Mouse (Mus musculus): ENCODE data around the gene Armc5.

The Armc5 gene

DNA sequence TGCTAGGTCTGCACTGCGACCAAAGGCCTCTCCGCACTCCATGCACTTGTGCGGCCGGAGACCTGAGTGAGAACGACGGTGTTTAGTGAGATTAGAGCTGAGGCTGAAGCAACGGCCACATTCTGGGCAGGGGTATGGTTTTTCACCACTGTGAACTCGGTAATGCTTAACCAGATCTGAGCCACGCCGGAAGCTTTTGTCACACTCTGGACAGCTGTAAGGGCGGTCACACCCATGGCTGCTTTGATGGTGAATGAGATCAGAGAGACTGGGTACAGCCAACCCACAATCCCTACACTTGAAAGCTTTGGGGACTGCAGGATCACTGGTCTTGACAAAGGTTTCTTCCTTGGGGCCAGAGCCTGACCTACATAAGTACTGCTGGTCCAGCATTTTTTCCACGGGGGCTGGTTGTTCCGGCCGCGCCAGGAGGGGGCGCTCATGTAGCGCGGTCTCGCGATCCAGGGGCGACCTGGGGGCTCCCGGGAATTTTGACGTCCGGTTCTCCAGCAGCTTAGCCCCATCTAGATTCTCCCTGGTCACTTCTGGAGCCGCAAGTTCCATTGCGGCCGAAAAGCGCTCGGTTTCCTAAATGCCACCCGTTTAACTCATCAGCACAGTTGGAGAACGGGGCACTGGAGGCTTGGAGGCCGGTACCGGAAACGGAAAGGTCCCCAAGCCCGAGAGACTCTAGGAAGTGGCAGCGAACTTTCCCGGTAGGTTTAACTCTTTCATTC, at the start of gene Armc5:
TSS of gene Armc5 (plus strand) at position 487 of the 737 bp plus-strand sequence.
- peak; percentile 69 for DNase-seq (ENCODE audit: low read depth)

DNA sequence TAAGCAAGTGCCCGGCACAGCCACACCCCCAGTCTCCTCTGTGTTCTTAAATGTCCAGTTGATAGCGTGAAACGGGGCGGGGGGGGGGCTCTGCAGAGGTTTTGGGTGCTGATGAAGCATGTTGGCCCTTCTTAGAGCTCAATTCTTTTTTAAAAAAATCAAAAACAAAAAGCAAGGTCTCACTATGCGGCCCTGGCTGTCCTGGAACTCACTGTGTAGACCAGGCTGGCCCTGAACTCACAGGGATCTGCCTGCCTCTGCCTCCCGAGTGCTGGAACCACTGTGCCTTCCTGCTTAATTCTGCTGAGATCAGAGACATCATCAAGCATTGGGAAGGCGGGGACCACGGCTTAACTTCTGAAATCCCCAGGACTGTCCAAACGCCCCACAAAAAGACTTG, 35.5 kb upstream of the Armc5 start:
- DNase-seq (ENCODE audit: low read depth): no peak

DNA sequence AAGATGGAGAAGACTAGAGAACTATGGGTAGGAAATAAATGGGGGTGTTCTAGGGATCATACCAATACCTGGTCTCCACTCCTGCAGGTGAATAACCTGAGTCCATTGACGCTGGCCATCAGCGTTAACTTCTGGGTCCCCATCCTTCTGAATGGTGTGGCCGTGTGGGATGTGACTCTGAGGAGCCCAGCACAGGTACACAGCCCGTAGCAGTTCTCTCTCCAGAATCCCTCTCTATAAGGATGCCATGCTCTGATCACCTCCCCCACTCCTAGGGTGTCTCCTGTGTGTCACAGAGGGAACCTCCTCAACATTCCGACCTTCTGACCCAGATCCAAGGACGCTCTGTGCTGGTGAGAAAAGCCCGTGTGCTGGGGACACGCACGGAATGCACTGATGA, 34.1 kb upstream of the Armc5 start:
- DNase-seq (ENCODE audit: low read depth): no peak

DNA sequence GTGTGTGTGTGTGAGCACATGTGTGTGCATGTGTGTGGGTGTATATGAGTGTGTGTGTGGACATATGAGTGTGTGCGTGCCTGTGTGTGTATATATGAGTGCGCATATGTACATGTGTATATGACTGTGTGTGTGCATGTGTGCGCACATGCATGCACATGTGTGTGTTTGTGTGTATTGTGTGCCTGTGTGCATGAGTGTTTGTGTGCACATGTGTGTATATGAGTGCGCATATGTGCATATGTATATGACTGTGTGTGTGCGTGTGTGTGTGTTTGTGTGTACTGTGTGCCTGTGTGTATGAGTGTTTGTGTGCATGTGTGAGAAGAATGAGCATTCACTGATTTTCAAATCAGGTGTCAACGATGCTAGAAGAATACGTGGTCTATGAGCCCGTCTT, 33.0 kb upstream of the Armc5 start:
- DNase-seq (ENCODE audit: low read depth): no peak

DNA sequence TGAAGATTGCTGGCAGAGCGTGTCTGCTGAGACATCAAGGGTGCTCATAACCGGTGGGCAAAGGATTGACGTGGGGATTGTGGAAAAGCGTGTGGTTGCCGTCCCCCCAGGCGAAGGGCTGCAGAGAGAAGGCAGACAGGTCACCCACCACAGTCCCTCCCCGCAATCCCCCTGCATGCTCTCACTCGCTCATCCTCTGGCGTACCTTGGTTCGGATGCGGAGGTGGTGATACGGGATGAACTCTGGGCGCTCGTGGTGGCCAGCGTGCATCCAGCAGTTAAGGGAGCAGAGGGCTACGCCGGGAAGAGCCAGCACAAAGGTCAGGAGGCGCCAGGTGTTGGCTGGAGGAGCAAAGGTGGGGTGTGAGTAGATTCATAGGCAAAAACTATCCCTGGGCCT, 31.4 kb upstream of the Armc5 start:
- DNase-seq (ENCODE audit: low read depth): no peak

DNA sequence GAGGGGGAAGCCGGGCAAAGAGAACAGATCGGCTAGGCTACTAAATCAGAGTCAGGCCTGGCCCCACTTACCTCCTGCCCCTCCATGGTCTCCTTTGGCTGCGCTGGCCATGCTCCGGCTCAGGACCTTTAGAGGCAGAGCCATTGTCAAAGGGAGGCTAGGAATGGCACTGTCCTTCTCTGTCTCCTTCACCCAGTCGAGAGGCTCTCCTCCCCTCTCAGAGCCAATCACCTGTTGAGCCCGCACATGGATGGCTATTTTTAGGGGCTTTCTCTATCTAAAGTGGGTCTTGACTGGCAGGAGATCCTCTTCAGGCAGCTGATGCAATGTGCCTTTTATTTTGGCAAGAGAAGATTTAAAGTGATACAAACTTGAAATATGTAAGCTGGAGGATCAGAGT, 31.0 kb upstream of the Armc5 start, which contains the start of gene Cox6a2:
TSS of gene Cox6a2 (minus strand) at position 236 of the 400 bp plus-strand sequence.
- DNase-seq (ENCODE audit: low read depth): no peak

DNA sequence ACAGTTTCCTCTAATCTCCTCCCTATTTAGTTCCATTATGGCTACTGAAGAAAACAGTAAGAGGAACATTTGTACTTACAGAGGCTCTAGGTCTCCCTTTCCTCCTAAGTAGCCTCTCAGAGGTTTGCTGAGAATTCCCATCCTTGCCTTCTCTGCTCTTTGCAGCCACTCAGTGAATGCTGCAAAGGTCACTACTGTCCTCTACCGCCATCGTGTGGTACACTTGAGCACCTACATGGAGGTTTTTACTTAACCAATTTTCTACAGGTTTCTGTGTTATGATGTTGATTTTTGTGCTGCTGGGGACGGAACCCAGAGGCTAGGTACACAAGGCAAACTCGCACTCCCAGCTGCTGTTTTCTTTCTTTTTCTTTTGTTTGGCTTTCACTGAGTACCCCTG, 29.0 kb upstream of the Armc5 start:
- peak; percentile 58 for DNase-seq (ENCODE audit: low read depth)

DNA sequence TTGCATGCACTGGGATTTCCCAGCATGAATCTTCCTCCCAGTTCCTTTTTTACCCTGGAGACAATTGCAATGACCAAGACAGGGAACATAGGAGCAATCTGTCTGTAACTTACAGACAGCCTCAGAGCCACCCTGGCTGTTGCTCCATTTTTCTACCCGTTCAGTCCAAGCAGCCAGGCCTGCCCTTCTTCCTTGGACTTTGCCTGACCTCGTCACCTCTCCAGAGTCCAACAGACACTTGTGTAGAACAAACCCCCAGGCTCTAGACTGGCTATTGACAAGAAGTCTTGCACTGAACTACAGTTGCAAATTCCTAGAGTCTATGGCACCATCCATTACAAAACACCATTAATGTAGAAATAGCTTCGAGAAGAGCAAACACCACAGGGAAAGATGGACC, 27.3 kb upstream of the Armc5 start:
- no peak for DNase-seq (ENCODE audit: low read depth)

DNA sequence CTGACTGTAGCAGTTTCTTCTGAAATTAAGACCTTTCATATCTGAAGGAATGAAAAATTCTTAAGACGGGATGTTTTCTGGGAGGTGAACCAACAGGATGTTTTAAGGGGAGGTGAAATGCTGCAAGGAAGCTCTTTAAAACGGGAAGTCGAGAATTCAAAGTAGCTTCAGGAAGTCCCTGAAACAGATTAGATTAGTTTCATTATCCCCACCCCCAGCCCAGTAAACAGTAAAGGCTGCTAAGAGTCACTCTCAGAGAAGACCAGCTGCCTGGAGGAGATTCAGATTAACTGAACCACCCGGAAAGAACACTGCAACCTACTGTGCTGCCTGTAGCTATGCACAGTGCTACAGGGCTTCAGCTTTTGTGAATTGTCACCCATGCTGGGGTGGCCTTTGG, 17.2 kb upstream of the Armc5 start:
- DNase-seq (ENCODE audit: low read depth): no peak

DNA sequence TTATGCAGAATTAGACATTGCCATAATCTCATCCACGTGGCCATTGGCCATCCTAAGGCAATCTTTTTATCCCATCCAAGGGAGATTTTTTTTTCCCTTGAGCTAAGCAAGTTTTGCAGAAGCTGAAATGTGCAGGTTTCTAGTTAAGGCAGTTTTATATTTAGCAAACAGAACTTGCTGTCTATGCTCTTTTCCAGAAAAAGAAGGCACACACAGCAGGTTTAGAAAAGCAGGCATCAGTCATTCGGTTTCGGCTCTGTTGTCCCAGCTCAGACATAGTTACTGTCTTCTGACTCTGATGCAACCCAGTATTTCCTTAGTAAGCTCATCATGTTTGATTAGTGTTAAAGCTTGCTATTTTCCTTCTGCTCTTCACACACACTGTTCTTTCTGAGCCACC, 16.2 kb upstream of the Armc5 start:
- no peak for DNase-seq (ENCODE audit: low read depth)

DNA sequence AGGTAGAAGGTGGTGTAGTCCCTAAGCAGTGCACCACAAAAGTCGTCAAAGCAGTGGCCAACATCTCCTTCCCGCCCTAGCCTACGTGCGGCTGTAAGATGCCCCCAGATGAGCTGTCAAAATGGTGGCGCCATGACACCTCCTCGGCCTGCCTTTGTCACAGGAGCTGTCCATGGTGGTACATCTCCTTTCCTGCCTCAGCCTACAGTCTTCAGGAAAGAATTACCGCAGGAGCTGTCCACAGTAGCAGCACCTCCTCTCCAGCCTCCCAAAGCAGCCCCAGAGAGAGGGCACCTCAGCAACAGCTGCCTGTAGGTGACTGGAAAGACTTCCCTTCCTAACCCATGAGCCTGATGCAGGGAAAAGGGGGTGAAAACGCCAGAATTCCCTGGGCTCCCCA, 5.4 kb upstream of the Armc5 start:
- DNase-seq (ENCODE audit: low read depth): peak; percentile 55

DNA sequence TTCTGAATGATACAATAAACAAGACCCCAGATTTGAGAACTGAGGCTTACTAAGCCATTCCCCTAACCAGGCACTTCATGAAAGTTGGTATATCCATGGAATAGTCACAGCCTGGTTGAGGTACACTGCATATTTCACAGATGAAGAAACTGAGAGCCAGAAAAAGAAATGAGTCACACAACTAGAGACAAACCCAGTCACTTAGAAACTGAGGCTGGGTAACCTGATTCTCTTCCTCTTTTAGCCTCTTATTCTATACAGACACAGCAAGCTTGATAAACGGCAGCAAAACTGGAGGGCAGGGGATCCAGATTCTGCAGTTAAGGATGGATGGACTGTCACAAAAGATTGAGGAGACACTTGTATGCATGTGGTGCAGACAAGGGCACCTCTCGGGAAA, 2.3 kb upstream of the Armc5 start:
- DNase-seq (ENCODE audit: low read depth): no peak

DNA sequence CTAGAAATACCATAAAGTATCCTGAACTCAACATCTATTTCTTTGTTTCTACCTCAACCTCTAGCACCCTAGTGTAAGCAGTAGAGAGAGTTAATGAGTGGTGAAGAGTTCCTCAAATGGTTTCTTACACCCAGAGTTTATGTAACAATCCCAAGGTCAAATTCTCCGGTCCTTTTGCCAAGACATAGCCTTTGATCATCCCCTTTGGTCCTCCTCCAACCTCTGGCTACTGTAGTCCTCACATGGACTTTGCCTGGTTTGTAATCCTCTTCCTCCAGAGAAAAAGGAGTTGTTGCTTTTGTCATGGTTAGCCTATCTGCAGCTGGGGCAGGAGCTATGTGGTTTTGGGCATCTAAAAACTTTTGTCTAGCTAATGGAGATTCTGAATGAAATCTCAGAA, 1.7 kb upstream of the Armc5 start:
- DNase-seq (ENCODE audit: low read depth): no peak

DNA sequence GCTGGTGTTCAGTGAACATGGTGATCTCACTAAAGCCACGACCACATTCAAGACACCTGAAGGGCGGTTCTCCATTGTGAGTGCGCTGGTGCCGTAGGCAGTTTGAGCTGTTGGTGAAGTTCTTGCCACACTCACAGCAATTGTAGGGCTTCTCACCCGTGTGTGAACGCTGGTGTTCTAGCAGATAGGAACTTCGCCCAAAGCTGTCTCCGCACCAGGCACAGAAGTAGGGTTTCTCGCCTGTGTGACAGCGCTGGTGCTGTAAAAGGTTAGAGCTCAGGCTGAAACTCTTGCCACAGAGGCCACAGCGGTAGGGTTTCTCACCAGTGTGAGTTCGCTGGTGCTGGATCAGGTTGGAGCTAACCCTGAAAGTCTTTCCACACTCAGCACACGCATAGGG, 716 bp upstream of the Armc5 start:
- DNase-seq (ENCODE audit: low read depth): no peak

DNA sequence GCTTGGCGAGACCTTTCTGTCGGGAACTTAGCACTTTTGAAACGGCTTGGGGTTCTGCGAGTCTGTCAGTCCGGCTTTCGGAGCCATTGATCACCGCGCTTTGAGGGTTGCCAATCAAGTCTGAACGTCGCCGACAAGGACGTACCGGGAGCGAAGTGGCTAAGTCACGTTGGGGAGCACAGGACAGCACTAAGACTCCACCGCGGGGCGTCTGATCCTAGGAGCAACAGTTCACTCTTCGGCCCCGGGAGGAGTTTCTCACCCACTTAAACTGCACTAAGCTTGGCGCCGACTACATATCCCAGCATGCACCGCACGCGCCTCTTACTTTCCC, 418 bp downstream of the Armc5 start:
- DNase-seq (ENCODE audit: low read depth): no peak

DNA sequence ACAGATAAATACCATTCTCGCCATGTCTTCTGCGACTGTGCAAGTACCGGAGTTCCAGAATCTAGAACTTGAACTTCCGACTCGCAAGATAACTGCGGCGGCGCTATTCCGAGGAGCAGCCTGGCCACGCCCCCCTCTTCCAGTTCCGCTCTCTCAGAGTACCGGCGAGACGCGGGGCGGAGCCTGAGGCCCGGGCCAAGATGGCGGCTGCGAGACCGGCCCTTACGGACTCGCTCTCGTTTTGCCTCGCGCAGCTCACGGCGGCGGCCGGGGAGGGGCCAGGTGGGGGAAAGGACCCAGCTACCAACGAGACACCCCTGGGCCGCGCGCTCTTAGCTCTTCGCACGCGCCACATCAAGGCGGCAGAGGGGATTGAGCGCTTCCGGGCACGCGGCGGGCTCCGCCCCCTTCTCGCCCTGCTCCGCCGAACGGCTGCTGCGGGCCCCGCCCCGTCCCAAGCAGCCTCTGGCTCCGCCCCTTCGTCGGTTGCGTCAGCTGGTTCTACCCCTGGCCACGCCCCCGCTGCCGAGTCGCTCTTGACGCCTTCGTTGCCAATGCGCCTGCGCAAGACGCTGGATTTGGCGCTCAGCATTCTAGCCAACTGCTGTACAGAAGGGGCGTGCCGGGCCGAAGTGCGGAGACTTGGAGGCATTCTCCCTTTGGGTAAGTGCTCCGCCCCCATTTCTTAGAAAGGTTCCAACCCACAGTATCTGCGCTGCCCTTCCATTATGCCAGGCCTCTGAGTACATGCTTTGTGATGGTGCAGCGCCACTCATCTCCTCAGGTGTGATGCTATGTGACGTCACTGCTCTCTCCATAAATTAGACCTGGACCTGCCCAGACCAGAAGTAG, 1.0 kb downstream of the Armc5 start, which contains the start of gene 9130023H24Rik:
TSS of gene 9130023H24Rik (minus strand) at position 105 of the 852 bp plus-strand sequence.
- peak; percentile 100 for DNase-seq (ENCODE audit: low read depth)

DNA sequence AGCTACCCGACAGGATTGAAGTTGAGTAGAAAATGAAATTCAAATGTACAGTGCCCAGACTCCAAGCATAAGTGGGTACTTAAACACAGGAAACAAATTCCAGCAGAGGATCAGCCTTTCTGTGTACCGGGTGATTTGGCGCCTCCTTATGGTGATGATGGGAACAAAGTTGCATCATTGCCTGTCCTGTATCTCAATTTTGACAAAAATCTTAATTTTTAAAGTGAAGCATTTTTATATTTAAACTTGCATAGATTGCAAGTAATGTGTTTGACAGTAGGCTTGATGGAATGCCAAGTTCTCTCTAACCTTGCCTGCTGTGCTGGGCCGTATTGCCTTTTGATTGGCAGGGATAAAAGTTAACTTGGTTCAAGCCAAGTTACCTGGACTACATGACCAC, 1.8 kb downstream of the Armc5 start:
- peak; percentile 46 for DNase-seq (ENCODE audit: low read depth)

DNA sequence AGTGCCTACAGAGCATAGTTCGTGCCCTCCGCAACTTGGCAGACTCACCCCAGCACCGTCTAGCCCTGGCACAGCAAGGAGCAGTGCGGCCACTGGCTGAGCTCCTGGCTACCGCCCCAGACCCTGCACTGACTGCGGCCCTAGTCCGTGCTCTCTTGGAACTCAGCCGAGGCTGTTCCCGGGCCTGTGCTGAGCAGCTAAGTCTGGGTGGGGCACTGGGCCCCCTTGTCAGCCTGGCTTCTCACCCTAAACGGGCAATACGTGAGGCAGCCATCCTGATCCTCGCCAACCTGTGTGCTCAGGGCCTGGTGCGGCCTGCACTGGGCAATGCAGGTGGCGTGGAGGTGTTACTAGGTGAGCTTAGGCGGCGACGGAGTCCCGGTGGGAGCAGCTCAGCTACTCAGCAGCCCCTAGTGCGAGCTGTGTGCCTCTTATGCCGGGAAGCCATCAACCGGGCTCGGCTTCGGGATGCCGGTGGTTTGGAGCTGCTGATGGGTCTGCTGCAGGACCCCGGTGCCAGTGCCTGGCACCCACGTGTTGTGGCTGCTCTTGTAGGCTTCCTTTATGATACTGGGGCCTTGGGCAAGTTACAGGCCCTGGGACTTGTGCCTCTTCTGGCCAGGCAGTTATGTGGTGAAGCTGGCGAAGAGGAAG, 3.1 kb downstream of the Armc5 start:
- DNase-seq (ENCODE audit: low read depth): no peak

DNA sequence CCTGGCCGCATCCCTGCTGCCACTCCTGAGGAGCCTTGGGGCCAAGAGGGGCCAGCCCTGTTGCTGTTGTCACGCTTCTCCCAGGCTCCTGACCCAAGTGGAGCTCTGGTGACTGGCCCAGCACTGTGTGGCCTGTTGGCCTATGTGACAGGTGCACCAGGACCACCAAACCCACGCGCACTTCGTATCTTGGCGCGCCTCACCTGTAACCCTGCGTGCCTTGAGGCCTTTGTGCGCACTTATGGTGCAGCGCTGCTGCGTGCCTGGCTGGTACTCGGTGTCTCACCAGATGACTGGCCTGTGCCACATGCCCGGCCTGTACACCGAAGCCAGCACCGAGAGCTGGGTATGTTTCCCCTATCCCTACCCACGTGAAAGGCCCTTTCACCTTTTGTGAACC, 5.2 kb downstream of the Armc5 start:
- no peak for DNase-seq (ENCODE audit: low read depth)

DNA sequence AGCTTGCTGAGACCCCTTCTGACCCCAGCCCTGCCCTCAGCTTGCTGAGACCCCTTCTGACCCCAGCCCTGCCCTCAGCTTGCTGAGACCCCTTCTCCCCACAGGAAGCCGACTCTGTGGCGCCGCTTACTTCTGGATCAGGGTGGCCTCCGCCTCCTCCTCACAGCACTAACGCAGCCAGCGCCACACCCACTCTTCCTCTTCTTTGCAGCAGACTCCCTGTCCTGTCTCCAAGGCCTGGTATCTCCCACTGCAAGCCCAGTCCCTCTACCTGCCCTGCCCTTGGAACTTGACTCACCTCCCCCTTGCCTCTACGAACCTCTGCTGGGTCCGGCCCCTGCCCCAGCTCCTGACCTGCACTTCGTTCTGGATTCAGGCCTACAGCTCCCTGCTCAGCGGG, 6.8 kb downstream of the Armc5 start:
- DNase-seq (ENCODE audit: low read depth): no peak

DNA sequence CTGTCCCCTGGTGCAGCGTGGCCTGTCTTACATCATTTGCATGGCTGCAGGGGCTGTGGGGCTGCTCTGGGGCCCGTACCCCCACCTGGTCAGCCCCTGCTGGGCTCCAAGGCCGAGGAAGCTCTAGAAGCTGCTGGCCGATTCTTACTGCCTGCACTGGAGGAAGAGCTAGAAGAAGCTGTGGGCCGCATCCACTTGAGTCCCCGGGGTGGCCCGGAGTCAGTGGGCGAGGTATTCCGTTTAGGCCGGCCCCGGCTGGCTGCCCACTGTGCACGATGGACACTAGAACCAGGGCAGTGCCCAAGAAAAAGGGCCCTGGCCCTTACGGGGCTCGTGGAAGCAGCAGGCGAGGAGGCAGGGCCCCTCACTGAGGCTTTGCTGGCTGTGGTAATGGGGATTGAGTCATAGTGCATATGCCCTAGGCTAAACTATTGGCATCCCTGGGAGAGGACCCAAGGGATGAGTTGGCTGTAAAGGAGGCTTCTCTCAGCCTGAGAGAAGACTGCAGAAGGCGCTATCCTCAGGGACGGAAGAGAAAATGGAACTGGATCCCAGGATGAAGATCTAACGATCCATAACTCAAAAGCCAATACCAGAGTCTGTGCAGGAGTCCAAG, 7.4 kb downstream of the Armc5 start:
- no peak for DNase-seq (ENCODE audit: low read depth)

DNA sequence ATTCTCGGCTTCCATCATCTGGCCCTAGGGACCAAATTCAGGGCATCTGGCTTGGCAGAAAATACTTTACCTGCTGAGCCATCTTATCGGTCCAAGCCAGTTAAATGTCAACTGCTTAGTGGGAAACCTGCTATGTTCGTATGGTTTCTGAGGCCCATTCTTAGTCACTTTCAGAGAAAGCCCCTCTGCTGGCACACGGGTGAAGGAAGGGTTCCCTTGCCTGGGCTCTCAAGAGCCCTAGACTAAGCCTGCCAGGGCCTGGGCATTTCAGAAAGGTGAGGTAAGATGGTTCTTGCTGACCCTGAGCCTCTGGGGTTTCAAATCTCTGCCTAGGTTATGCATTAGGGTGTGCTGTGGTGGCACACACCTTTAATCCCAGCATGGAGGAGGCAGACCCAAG, 8.4 kb downstream of the Armc5 start:
- no peak for DNase-seq (ENCODE audit: low read depth)

Measured in c-Kit-positive CD71-negative TER-119-negative erythroid progenitor cells, embryonic 14.5 days (primary cell).